Mouse (Mus musculus): Measurements from ENCODE around the gene Washc2.

Gene Washc2

DNA sequence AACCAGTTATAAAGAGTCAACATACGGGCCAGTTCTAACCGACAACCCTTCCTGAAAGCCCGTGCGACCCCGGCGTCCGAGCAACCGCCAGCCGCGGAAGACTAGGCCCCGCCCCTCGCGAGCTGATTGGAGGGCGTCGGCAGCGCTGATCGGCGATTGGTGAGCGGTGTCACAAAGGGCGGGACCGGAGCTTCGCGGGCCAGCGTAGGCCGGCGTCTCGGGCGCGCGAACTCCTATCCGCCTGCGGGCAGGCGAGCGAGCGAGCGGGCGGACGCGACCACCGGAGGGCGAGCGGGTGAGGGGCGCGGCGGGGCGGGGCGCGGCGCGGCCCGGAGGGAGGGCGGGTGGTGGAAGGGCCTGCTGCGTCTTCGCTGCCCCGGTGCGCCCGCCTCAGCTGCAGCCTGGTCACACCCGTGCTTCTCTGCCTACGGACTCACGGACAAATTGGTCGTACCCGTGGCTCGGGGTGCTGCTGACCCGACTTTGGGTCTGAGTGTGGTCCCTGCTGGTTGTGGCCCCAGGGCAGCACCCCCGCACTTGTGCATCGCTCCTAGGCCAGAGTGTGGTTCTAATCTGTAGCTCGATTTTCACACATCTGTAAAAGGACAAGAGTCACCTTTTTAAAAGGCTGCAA, 56.3 kb downstream of the Washc2 start, which contains the start of gene Zfand4:
Gene Zfand4, plus strand, starts transcription at position 205 of the 634 bp plus-strand sequence.
- peak; percentile 92 for DNase-seq

DNA sequence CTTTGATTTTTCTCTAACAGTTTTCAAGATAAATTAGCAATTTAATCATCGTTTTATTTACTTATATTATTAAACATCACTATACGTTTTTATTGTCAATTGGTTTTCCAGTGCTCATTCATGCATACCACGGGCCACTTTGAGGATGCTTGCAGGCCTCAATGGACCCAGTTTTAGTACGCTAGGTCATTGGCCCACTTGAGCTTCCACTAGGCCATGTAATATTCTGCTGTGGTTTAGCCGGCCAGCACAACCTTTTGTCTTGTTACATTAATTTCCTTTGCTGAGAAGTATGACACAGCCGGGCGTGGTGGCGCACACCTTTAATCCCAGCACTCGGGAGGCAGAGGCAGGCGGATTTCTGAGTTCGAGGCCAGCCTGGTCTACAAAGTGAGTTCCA, 57.0 kb downstream of the Washc2 start:
- DNase-seq: no peak

- no peak for DNase-seq
These were observed 57.8 kb downstream of the Washc2 start for GRCm38 (mm10) chr6:116265603-116266002.

DNA sequence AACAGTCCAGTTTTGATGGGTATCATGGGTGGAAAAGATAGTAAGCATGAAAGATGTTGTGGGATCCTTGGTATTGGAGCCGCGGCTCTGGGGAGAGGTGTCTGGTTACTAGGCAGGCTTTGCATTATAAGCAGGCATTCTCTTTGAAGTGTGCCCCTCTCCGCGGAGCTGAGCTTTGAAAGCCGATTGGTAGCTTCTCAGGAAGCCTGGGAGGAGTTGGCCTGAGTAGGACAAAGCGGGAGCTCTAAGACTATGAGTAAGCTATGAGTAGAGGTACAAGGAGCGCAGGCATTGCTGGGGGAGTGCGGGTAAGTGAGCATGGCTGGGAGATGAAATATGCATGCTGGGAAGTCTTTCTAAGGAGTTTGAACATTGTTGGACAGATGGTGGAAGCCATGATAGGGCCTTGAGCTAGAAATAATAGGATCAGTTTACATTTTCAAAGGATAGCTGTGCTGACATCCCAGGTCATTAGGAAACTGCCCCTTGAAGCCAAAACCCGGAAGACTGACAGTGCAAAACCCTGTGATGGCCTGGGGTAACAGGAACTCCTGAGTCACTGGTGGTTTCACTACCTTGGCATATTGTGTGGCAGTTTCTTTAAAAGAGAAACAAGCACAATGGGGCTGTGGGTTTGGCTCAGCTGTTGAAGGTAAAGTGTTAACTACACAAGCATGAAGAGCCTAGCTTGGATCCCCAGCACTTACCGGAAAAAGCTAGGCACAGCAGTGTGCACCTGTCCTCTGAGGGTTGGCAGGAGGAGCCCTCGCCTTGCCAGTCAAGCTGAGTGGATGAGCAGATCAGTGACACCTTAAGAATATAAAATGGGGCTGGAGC, 58.7 kb downstream of the Washc2 start:
- DNase-seq: no peak

DNA sequence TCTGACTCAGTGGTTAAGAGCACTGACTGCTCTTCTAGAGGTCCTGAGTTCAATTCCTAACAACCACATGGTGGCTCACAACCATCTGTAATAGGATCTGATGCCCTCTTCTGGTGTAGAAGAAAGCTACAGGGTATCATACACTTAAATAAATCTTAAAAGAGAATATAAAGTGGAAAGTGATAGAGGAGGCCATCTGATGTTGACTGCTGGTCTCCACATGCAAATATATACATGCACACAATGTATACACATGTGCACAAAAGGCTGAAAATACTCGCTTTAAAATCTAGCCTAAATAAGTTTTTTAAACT, 59.2 kb downstream of the Washc2 start:
- DNase-seq: no peak

DNA sequence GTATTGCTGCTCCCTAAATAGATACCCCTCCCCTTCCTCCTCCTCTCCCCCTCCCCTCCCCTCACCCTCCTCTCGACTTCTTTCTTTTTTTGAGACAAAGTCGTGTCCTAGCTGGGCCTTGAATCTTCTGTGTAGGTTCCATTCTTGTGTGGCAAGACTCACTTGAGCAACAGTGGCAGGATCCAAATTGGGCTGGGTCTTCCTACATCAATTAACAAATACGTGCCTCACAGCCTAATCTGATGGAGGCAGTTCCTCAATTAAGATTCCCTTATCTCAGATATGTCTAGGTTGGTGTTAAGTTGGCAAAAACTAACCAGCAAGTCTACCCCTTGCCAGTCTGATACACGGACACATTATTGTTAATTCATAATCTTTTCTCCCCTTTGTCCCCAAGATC, 67.9 kb downstream of the Washc2 start:
- DNase-seq: no peak

GRCm38 (mm10) chr6:116278679-116279317, 71.0 kb downstream of the Washc2 start:
- DNase-seq: no peak

DNA sequence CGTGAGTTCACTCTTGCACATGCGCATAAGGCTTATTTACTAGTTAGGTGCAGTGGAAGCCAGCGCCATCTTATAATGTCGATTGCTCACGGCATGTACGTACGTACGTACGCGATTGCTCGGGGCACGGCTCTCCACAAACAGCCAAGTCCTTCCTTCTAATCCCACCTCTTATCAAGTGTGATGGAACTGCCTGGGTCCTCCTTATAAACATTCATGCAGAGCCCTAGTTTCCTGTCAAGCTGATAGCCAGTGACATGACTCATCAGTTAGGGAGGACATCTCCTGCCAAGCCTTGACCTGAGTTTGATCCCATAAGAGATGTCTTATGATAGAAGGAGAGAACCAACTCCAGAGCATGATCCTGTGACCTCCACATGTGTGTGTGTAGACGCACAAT, 73.2 kb downstream of the Washc2 start:
- DNase-seq: no peak

DNA sequence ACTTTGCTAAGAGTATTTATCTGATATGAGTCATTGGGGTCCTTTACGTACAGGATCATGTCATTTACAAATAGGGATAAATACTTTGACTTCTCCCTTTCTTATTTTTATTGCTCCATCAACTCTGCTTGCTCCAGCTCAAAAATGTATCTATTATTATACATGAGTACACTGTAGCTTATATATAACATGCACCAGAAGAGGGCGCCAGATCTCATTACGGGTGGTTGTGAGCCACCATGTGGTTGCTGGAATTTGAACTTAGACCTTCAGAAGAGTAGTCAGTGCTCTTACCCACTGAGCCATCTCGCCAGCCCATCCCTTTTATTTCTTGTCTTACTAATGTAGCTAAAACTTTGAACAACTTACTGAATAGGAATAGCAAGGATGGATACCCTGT, 74.7 kb downstream of the Washc2 start:
- no peak for DNase-seq

DNA sequence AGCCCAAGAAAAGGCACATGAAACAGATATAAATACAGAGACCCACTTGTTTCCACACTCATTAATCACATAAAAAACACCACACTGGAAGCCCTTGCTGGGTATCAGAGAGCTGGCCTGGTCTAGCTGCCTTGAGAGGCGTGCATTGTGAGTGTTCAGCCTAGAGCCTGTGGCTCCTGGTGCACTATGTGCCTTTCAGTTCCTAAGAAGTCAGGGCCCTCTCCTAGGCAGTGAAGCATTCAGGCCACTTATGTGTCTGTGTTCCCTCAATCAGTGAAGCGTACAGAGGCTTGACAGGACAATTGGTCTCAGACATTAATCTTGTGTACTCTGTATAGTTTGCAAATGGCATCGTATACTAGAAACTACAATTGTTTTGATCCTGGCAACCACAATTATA, 75.4 kb downstream of the Washc2 start:
- no peak for DNase-seq

GRCm38 (mm10) chr6:116286321-116286720, 78.5 kb downstream of the Washc2 start:
- DNase-seq: no peak

GRCm38 (mm10) chr6:116286870-116287575, 79.2 kb downstream of the Washc2 start:
- no peak for DNase-seq

DNA sequence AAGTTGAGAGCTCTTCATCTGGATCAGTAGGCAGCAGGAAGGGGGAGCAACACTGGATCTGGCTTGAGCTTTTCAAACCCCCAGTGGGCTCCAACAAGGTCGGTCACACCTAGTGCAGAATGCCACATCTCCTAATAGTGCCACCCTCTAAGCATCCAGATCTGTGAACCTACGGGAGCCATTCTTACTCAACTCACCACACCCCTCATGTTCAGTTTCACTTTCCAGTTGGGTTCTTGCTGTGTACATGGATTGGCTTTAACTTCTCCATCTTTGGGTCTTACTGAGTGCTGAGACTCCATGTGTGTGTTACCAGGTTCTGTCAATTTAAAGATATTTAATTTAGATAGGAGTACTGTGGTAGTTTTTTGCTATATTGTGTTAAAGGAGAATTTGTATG, 103.6 kb downstream of the Washc2 start:
- no peak for DNase-seq
